Mouse (Mus musculus) ES-Bruce4 (cell line): Measurements from ENCODE around the gene Cpa1. TPM values are rescaled to one million over a fixed set of nuclear protein-coding genes. Genes with fewer than 3 reads are reported as not detected.

Experiments used
- H3K27ac ChIP-seq: 2 replicates; pipeline ENCODE4 v1.5.1; 2012; ENCODE audit warnings: low read length, inconsistent platforms; ENCODE audit not compliant: insufficient read depth
- H3K27me3 ChIP-seq: 2 replicates; pipeline ENCODE4 v1.6.1; 2012; ENCODE audit warnings: mild to moderate bottlenecking, low read length, inconsistent platforms; ENCODE audit not compliant: control insufficient read depth, poor library complexity, insufficient read depth, severe bottlenecking
- H3K36me3 ChIP-seq: 2 replicates; pipeline ENCODE4 v1.6.1; 2012; ENCODE audit warnings: inconsistent platforms, mild to moderate bottlenecking, low read length, moderate library complexity; ENCODE audit not compliant: control insufficient read depth, poor library complexity, insufficient read depth, severe bottlenecking
- H3K4me1 ChIP-seq: one replicate; pipeline ENCODE4 v1.8.1; 2011; ENCODE audit warnings: low read length; ENCODE audit not compliant: control insufficient read depth, insufficient read depth
- H3K4me3 ChIP-seq: 2 replicates; pipeline ENCODE4 v1.5.1; 2011; ENCODE audit warnings: low read depth, mild to moderate bottlenecking, low read length
- H3K9ac ChIP-seq: 2 replicates; pipeline ENCODE4 v1.6.1; 2012; ENCODE audit warnings: low read depth, mild to moderate bottlenecking, inconsistent platforms; ENCODE audit not compliant: poor library complexity, severe bottlenecking
- H3K9me3 ChIP-seq: replicated peaks from 2 replicates; pipeline ENCODE4 v1.6.1; 2012; ENCODE audit warnings: mild to moderate bottlenecking, low read length, inconsistent platforms; ENCODE audit not compliant: control insufficient read depth, poor library complexity, insufficient read depth, severe bottlenecking
- CTCF ChIP-seq: IDR thresholded peaks from one replicate; pipeline ENCODE4 v1.8.1; 2011; ENCODE audit warnings: low read depth, low read length
- EP300 ChIP-seq: IDR thresholded peaks from 2 replicates; pipeline ENCODE4 v1.6.1; 2011; ENCODE audit warnings: low read depth, low read length; ENCODE audit not compliant: insufficient read depth
- POLR2A ChIP-seq: IDR thresholded peaks from one replicate; pipeline ENCODE4 v1.8.1; 2011; ENCODE audit warnings: low read length; ENCODE audit not compliant: insufficient read depth
- polyA plus RNA-seq: library from polyadenylated mRNA; stranded (reverse); fragments of >200 nt; gene quantifications from 2 replicates; pipeline ENCODE4 v1.2.4, GENCODE M21; 2011; ENCODE audit warnings: low read depth; ENCODE audit not compliant: missing spikeins, insufficient read depth, insufficient read length

Gene Cpa1
- polyA plus RNA-seq, 1 experiment, result not detected

DNA sequence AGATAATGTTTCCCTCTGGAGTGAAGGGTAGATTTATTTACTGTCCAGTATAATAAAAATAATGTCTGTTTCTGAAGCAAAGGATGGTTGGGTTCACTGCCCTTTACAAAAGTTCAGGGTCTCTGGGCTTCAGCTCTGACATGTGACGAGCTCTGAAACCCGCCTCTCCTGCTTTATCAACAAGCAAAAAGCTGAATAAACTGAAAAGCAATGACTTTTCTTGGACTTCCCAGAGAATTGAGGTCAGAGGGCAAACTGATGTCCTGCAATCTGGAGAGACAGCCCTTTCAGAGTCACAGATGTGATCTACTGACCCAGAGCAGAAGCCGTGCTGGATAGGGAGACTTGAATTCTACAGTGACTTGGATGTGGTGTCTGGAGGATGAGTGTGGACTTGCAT, 39.0 kb upstream of the Cpa1 start:
- no peaks in the 10 kb centered on the region for H3K36me3 ChIP-seq
- no peaks in the 10 kb centered on the region for H3K4me1 ChIP-seq
- no peak overlapping the region for H3K27ac ChIP-seq
- no peaks in the 10 kb centered on the region for H3K9me3 ChIP-seq
- no peak overlapping the region for H3K9ac ChIP-seq
- no peaks in the 10 kb centered on the region for H3K27me3 ChIP-seq
- H3K4me3 ChIP-seq, result no peak overlapping the region
- TF ChIP-seq CTCF, result no peak
- no peak for TF ChIP-seq EP300
- TF ChIP-seq POLR2A, result no peak

GRCm38 (mm10) chr6:30600995-30601394, 38.0 kb upstream of the Cpa1 start:
- Histone ChIP-seq H3K4me1 (no peaks in the 10 kb centered on the region), H3K27me3 (no peaks in the 10 kb centered on the region), H3K9ac (no peak overlapping the region), H3K9me3 (no peaks in the 10 kb centered on the region), H3K4me3 (no peak overlapping the region), H3K36me3 (no peaks in the 10 kb centered on the region), H3K27ac (no peak overlapping the region)
- TF ChIP-seq CTCF (no peak), EP300 (no peak), POLR2A (no peak)

DNA sequence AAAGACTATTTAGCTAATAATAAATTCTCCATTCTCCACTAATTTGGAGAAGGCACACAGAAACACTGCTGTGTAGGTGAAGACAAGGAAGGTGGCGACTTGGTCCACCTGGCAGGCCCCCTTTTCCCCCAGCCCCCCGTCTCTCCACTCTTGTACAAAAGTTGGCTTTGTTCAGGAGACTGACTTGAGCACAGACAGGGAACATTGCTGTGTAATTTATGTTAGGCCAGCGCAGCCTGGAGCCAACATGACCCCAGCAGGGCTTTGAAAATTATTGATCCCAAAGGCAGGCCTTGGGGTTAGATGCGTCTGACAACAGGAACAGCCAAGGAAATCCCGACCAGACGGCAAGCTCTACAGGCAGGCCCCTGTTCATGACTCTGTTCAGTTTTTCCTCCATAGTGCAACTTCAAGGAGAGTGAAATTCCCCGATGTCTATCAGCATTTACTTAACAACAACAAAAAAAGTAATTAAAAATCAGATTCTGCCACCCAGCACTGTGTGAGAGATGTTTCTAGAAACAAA, 34.6 kb upstream of the Cpa1 start:
- H3K4me1 ChIP-seq, result no peaks in the 10 kb centered on the region
- H3K9me3 ChIP-seq, result no peaks in the 10 kb centered on the region
- no peak for TF ChIP-seq CTCF
- TF ChIP-seq EP300, result no peak
- TF ChIP-seq POLR2A, result no peak
- no peak overlapping the region for H3K9ac ChIP-seq
- H3K4me3 ChIP-seq, result no peak overlapping the region
- H3K27me3 ChIP-seq, result no peaks in the 10 kb centered on the region
- H3K36me3 ChIP-seq, result no peaks in the 10 kb centered on the region
- no peak overlapping the region for H3K27ac ChIP-seq

- no peak overlapping the region for H3K4me3 ChIP-seq
- no peaks in the 10 kb centered on the region for H3K27me3 ChIP-seq
- no peaks in the 10 kb centered on the region for H3K36me3 ChIP-seq
- no peak for TF ChIP-seq CTCF
- no peak for TF ChIP-seq POLR2A
- no peak for TF ChIP-seq EP300
- H3K4me1 ChIP-seq, result no peaks in the 10 kb centered on the region
- H3K9ac ChIP-seq, result no peak overlapping the region
- H3K9me3 ChIP-seq, result no peaks in the 10 kb centered on the region
- no peak overlapping the region for H3K27ac ChIP-seq
These were observed 33.9 kb upstream of the Cpa1 start for GRCm38 (mm10) chr6:30605111-30605510.

DNA sequence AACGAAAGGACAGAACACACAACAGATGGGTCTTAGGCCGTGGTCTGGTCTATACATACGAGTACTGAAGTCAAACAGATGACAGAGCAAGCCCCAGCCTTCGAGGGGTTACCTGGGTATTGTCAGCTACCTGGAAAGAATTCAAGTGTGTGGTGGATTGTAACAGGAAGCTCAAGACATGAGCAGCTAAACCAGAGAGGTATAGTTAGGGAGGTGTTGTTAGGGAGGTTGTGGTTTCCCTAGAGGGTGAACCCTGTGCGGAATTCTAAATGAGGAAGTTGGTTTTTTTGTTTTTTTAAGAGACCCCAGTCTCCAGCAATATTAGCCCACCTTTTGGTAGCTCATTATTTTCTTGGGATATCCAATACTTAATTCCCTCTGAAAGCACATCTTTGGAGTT, 33.3 kb upstream of the Cpa1 start:
- no peak overlapping the region for H3K9ac ChIP-seq
- H3K27me3 ChIP-seq, result no peaks in the 10 kb centered on the region
- H3K4me3 ChIP-seq, result no peak overlapping the region
- no peaks in the 10 kb centered on the region for H3K4me1 ChIP-seq
- H3K27ac ChIP-seq, result no peak overlapping the region
- TF ChIP-seq EP300 (no peak), POLR2A (no peak), CTCF (no peak)
- H3K36me3 ChIP-seq, result no peaks in the 10 kb centered on the region
- H3K9me3 ChIP-seq, result no peaks in the 10 kb centered on the region

- H3K36me3 ChIP-seq, result no peaks in the 10 kb centered on the region
- H3K4me3 ChIP-seq, result no peak within 1 kb of the TSS
- TF ChIP-seq EP300, result no peak
- TF ChIP-seq POLR2A, result no peak
- H3K4me1 ChIP-seq, result no peaks in the 10 kb centered on the region
- H3K27me3 ChIP-seq, result no peaks in the 10 kb centered on the region
- no peak within 1 kb of the TSS for H3K27ac ChIP-seq
- H3K9me3 ChIP-seq, result no peaks in the 10 kb centered on the region
- H3K9ac ChIP-seq, result no peak within 1 kb of the TSS
These were observed 28.3 kb upstream of the Cpa1 start, which contains the start of gene Cpa5 for GRCm38 (mm10) chr6:30610710-30611109. Gene Cpa5 (plus strand): TSS chr6:30611010.
